Mouse (Mus musculus): ENCODE data around the gene Cwc22. TPM values are rescaled to one million over a fixed set of nuclear protein-coding genes. Genes with fewer than 3 reads are reported as not detected.

Gene Cwc22
- polyA plus RNA-seq, 1 experiment from 2014 or later = 29.5 TPM

DNA sequence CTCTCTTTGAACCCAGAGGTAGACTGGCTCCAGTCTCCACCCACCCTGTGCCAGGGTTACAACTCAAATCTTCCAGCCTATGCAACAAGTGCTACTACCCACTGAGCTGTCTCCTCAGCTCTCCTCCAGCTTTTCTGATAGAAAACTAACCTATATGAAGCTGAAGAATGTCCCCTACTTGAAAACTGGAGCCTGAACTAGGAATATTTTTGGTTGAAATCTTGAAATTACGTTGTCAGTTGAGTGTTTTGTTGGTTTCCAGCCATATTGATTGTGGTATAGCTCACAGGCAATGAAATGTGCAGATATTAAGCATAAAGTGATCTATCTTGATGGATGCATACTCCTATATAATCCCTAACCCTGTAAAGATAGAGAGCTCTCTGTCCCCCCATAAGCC lies 65.8 kb downstream of the Cwc22 start:
- Histone ChIP-seq H3K27me3 (replicated peaks) (no peaks in the 10 kb centered on the region), H3K9ac (no peak overlapping the region), H3K4me1 (no peaks in the 10 kb centered on the region), H3K27ac (no peak overlapping the region), H3K36me3 (no peaks in the 10 kb centered on the region), H3K4me2 (no peak overlapping the region), H3K4me3 (replicated peaks) (no peak overlapping the region), H3K9me3 (no peaks in the 10 kb centered on the region)
- no peak for ATAC-seq (ENCODE audit: insufficient read depth, low FRiP score, low read depth)
- 77% methylated on average over 1 of the region's 1 CpGs for WGBS

- H3K4me1 ChIP-seq = no peaks in the 10 kb centered on the region
- no peak for ATAC-seq (ENCODE audit: insufficient read depth, low FRiP score, low read depth)
- no peaks in the 10 kb centered on the region for H3K27me3 ChIP-seq (replicated peaks)
- H3K36me3 ChIP-seq = no peaks in the 10 kb centered on the region
- no peak overlapping the region for H3K27ac ChIP-seq
- H3K4me2 ChIP-seq = no peak overlapping the region
- H3K9ac ChIP-seq = no peak overlapping the region
- H3K4me3 ChIP-seq (replicated peaks) = no peak overlapping the region
- H3K9me3 ChIP-seq = no peaks in the 10 kb centered on the region
- WGBS = 70% methylated on average over 5 of the region's 5 CpGs
Measured at GRCm38 (mm10) chr2:77879736-77880135, 66.4 kb downstream of the Cwc22 start.

DNA sequence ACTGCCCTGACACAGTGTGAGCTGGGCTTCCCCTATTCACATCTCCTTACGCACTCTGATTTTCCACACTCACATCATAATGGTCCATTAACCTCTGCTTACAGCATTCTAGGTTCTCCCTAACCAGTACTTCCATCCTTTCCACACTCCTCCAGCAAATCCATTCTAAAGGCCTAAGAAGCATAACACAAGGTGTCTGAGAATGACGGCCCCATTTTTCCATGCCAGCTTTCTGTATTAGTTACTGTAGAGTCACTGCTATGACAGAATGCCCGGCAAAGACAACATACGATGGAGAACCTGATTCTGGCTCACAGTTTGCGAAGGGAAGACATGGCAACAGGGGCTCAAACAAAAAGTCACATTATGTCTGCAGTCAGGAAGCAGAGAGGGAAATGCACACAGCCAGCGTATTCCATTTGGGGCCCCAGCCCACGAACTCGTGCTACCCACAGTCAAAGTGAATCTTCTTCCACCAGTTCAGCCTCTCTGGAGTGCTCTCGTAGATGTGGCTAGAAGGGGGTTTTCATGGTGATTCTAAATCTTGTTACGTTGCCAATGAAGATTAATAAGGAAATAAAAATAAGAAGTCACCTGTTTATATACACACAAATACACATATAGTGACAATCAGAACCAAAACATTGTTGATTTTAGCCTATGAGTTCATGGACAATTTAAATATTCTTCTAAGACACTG lies 68.9 kb downstream of the Cwc22 start:
- Histone ChIP-seq H3K27ac (no peak overlapping the region), H3K36me3 (no peaks in the 10 kb centered on the region), H3K4me2 (no peak overlapping the region), H3K27me3 (replicated peaks) (no peaks in the 10 kb centered on the region), H3K9me3 (no peaks in the 10 kb centered on the region), H3K4me3 (replicated peaks) (no peak overlapping the region), H3K9ac (no peak overlapping the region), H3K4me1 (no peaks in the 10 kb centered on the region)
- WGBS = 89% methylated on average over 10 of the region's 10 CpGs
- ATAC-seq (ENCODE audit: insufficient read depth, low FRiP score, low read depth) = no peak

- Histone ChIP-seq H3K4me1 (no peaks in the 10 kb centered on the region), H3K4me3 (replicated peaks) (no peak overlapping the region), H3K9me3 (no peaks in the 10 kb centered on the region), H3K27me3 (replicated peaks) (no peaks in the 10 kb centered on the region), H3K27ac (no peak overlapping the region), H3K4me2 (no peak overlapping the region), H3K9ac (no peak overlapping the region), H3K36me3 (no peaks in the 10 kb centered on the region)
- ATAC-seq (ENCODE audit: insufficient read depth, low FRiP score, low read depth) = no peak
- 85% methylated on average over 6 of the region's 6 CpGs for WGBS
Measured at GRCm38 (mm10) chr2:77876331-77876730, 69.8 kb downstream of the Cwc22 start.

DNA sequence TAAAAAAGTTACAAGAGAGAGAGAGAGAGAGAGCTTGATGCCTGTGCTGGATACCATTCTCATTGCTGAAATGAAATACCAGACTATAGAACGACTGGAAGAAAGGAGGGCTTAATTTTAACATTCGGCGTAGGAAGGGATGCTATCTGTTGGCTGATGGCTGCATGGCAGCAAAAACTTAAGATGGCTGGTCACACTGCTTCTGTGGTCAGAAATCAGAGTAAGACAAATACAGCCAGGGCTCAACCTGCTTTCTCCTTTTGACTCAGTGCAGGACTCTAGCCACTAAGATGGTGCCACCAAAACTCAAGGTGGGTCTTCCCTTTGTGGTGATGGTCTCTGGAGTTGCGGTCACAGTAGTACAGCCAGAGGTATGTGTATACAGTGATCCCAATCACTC lies 70.7 kb downstream of the Cwc22 start:
- H3K27ac ChIP-seq = no peak overlapping the region
- H3K4me2 ChIP-seq = no peak overlapping the region
- H3K4me1 ChIP-seq = no peaks in the 10 kb centered on the region
- H3K9ac ChIP-seq = no peak overlapping the region
- no peaks in the 10 kb centered on the region for H3K9me3 ChIP-seq
- no peaks in the 10 kb centered on the region for H3K27me3 ChIP-seq (replicated peaks)
- H3K4me3 ChIP-seq (replicated peaks) = no peak overlapping the region
- 90% methylated on average over 4 of the region's 4 CpGs for WGBS
- no peak for ATAC-seq (ENCODE audit: insufficient read depth, low FRiP score, low read depth)
- H3K36me3 ChIP-seq = no peaks in the 10 kb centered on the region

DNA sequence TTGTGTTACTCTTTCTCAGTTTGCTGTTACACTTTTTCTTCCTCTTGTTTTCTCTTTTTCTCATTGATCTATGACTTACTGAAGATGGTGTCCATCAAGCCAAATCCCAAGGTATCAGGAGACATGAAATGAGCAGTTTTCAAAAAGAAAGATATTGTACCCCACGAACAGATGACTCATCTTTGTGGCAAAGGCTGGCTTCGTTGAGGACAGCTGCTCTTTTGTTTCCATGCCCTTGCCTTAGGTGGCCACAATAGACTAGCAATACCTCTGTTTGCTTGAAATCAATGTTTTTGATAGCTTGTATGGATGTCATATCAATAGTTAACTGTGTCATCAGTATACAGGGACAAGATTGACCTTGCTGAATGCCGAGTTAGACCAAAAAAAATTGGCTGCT lies 71.5 kb downstream of the Cwc22 start:
- Histone ChIP-seq H3K4me3 (replicated peaks) (no peak overlapping the region), H3K36me3 (no peaks in the 10 kb centered on the region), H3K4me2 (no peak overlapping the region), H3K9me3 (no peaks in the 10 kb centered on the region), H3K27ac (no peak overlapping the region), H3K9ac (no peak overlapping the region), H3K27me3 (replicated peaks) (no peaks in the 10 kb centered on the region), H3K4me1 (no peaks in the 10 kb centered on the region)
- 72% methylated on average over 3 of the region's 3 CpGs for WGBS
- no peak for ATAC-seq (ENCODE audit: insufficient read depth, low FRiP score, low read depth)

DNA sequence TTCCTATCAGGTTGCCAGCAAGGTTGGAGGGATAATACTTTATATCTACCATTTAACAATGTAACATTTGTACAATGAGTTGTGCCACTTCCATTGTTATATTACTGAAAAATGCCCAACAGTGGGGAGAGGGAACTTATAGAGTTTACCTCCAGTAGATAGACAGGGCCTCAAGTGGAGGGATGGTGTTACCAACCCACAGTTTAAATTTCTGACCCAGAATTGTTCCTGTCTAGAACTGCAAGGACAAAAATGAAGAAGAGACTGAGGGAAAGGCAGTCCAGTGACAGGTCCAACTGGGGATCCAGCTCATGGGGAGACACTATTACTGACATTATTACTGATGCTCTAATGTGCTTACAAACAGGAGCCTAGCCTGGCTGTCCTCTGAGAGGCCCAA lies 72.4 kb downstream of the Cwc22 start:
- no peaks in the 10 kb centered on the region for H3K9me3 ChIP-seq
- no peak overlapping the region for H3K4me3 ChIP-seq (replicated peaks)
- no peak for ATAC-seq (ENCODE audit: insufficient read depth, low FRiP score, low read depth)
- H3K4me1 ChIP-seq = no peaks in the 10 kb centered on the region
- no peak overlapping the region for H3K9ac ChIP-seq
- no peak overlapping the region for H3K4me2 ChIP-seq
- no peaks in the 10 kb centered on the region for H3K27me3 ChIP-seq (replicated peaks)
- no peaks in the 10 kb centered on the region for H3K36me3 ChIP-seq
- no peak overlapping the region for H3K27ac ChIP-seq

- ATAC-seq (ENCODE audit: insufficient read depth, low FRiP score, low read depth) = no peak
- WGBS = 70% methylated on average over 2 of the region's 2 CpGs
- Histone ChIP-seq H3K27ac (no peak overlapping the region), H3K9me3 (no peaks in the 10 kb centered on the region), H3K9ac (no peak overlapping the region), H3K27me3 (replicated peaks) (no peaks in the 10 kb centered on the region), H3K4me2 (no peak overlapping the region), H3K4me3 (replicated peaks) (no peak overlapping the region), H3K36me3 (no peaks in the 10 kb centered on the region), H3K4me1 (no peaks in the 10 kb centered on the region)
Measured at GRCm38 (mm10) chr2:77872676-77873075, 73.5 kb downstream of the Cwc22 start.

DNA sequence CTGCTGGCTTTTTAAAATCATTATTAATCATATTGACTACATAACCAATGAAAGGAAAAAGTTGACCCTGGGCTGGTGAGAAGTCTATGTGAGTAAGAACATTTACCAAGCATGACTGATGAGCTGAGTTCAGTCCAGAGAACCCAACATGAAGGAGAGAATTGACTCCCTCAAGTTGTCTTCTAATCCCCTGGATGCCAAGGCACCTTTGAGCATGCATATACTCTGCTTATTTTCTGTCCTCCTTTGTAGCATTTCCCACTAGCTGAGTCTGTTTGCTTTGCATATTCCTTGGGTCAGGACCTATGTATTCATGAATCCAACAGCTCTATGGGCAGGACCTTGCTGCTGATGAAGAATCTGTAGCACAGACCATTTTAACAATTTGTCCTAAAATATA lies 75.0 kb downstream of the Cwc22 start:
- Histone ChIP-seq H3K4me3 (replicated peaks) (no peak overlapping the region), H3K4me1 (no peaks in the 10 kb centered on the region), H3K36me3 (no peaks in the 10 kb centered on the region), H3K27me3 (replicated peaks) (no peaks in the 10 kb centered on the region), H3K4me2 (no peak overlapping the region), H3K9me3 (no peaks in the 10 kb centered on the region), H3K27ac (no peak overlapping the region), H3K9ac (no peak overlapping the region)
- no peak for ATAC-seq (ENCODE audit: insufficient read depth, low FRiP score, low read depth)

DNA sequence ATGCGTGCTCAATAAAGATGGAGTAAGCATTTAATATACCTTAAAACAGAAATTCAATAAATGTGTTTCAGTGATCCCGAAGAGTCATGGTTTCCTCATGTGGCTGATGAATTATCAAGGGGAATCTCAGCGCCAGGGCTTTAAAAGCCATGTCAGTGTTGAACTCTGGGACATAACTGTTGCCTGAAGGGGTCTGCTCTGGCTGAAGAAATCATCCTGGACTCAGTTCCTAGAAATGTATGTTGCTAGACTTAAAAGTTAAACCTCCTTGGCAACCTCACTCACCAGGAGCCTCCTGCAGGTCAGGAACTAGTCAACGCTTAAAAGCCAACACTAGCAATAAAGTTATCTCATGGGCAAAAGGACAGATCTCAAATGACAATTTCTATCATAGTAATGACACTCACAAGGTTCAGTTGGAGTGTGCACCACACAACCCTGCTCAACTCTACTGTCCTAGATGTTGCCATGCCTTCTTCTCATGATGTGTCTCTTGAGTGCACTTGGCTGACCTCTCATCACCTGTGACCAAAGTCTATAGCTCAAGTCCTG lies 76.4 kb downstream of the Cwc22 start:
- Histone ChIP-seq H3K9me3 (no peaks in the 10 kb centered on the region), H3K4me3 (replicated peaks) (no peak overlapping the region), H3K9ac (no peak overlapping the region), H3K27me3 (replicated peaks) (no peaks in the 10 kb centered on the region), H3K27ac (no peak overlapping the region), H3K36me3 (no peaks in the 10 kb centered on the region), H3K4me1 (no peaks in the 10 kb centered on the region), H3K4me2 (no peak overlapping the region)
- WGBS = 85% methylated on average over 4 of the region's 4 CpGs
- no peak for ATAC-seq (ENCODE audit: insufficient read depth, low FRiP score, low read depth)

DNA sequence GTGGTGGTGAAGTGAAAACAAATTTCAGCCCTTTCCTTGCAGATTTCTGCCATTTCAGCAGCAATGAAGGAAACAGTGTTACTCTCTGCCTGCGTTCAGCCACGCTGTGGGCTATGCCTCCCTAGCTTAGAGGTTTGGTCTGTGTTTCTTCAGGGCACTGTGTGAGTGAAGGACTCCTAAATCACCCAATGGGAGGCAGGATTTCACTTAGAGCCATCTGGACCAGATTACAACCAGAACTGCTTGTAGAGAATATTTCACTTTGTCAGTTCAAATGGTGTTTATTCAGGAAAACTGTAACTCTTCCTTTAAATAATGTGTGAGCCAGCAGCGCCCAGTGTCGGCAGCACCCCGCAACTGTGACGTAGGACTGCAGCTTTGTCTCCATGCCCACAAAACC lies 82.2 kb downstream of the Cwc22 start:
- Histone ChIP-seq H3K4me3 (replicated peaks) (peak overlapping the region; percentile 9; the same call in 1 of the 2 replicates), H3K4me2 (peak overlapping the region; percentile 30), H3K27me3 (replicated peaks) (no peaks in the 10 kb centered on the region), H3K4me1 (no peaks in the 10 kb centered on the region), H3K27ac (peak overlapping the region; percentile 7; the same call in 1 of the 2 replicates), H3K9me3 (no peaks in the 10 kb centered on the region), H3K9ac (no peak overlapping the region), H3K36me3 (no peaks in the 10 kb centered on the region)
- no peak for ATAC-seq (ENCODE audit: insufficient read depth, low FRiP score, low read depth)
- 45% methylated on average over 6 of the region's 6 CpGs for WGBS

- H3K36me3 ChIP-seq = no peaks in the 10 kb centered on the region
- H3K4me2 ChIP-seq = peak overlapping the region; percentile 30
- no peaks in the 10 kb centered on the region for H3K9me3 ChIP-seq
- no peaks in the 10 kb centered on the region for H3K4me1 ChIP-seq
- H3K4me3 ChIP-seq (replicated peaks) = peak overlapping the region; percentile 9; the same call in 1 of the 2 replicates
- ATAC-seq (ENCODE audit: insufficient read depth, low FRiP score, low read depth) = no peak
- no peaks in the 10 kb centered on the region for H3K27me3 ChIP-seq (replicated peaks)
- H3K9ac ChIP-seq = no peak overlapping the region
- peak overlapping the region; percentile 7; the same call in 1 of the 2 replicates for H3K27ac ChIP-seq
- 60% methylated on average over 15 of the region's 15 CpGs for WGBS
Measured at GRCm38 (mm10) chr2:77863522-77863921, 82.7 kb downstream of the Cwc22 start.

DNA sequence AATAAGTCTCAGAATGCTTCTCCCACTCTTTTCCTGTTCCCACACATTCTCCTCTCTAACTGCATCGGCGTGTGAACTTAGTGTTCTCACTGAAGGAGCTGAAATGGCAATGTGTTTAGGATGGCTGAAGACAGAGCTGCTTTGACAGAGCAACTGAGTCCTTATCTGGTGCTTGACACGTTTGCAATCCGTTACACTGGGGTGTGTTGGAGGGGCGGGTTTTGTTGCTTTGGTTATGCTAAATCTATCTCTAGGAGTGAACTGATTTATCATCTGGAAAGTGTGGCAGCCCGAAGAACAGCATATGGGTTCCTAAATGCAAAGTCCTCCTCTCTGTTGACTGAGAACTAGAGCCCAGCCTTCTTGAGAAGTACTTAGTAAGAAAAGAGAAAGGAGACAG lies 104.7 kb downstream of the Cwc22 start:
- Histone ChIP-seq H3K9ac (no peak overlapping the region), H3K4me3 (replicated peaks) (no peak overlapping the region), H3K4me2 (no peak overlapping the region), H3K4me1 (no peaks in the 10 kb centered on the region), H3K27ac (no peak overlapping the region), H3K36me3 (no peaks in the 10 kb centered on the region), H3K27me3 (replicated peaks) (no peaks in the 10 kb centered on the region), H3K9me3 (no peaks in the 10 kb centered on the region)
- ATAC-seq (ENCODE audit: insufficient read depth, low FRiP score, low read depth) = no peak
- WGBS = 33% methylated on average over 6 of the region's 6 CpGs

Measured in stomach, embryonic 15.5 days (tissue).